Mouse (Mus musculus) adrenal gland, adult 8-10 months (tissue): ENCODE measurements at regions not wholly inside any gene's neighbourhood (a gene's known extent, or its start where the extent isn't known, plus 50 kb on each side); places are given as distances from the start of the nearest gene placed in this dataset.

ENCODE experiments used
- DNase-seq: peaks from one replicate; pipeline ENCODE4 v3.0.0; 2022

- DNase-seq, result no peak
Measured at GRCm38 (mm10) chr10:84093919-84094318, 346.5 kb downstream of the Nuak1 start.

GRCm38 (mm10) chr10:84097196-84097595, 343.2 kb downstream of the Nuak1 start:
- no peak for DNase-seq

- no peak for DNase-seq
Measured at GRCm38 (mm10) chr10:84103985-84104384, 336.4 kb downstream of the Nuak1 start.

GRCm38 (mm10) chr10:84104556-84104955, 335.8 kb downstream of the Nuak1 start:
- DNase-seq, result no peak

- DNase-seq, result no peak
Measured at GRCm38 (mm10) chr10:84109680-84110371, 330.6 kb downstream of the Nuak1 start.

- DNase-seq, result no peak
Measured at GRCm38 (mm10) chr10:84110372-84110985, 329.9 kb downstream of the Nuak1 start.

GRCm38 (mm10) chr10:84111502-84111901, 328.9 kb downstream of the Nuak1 start:
- DNase-seq, result no peak

GRCm38 (mm10) chr10:84111909-84112308, 328.5 kb downstream of the Nuak1 start:
- DNase-seq, result no peak

GRCm38 (mm10) chr10:84119952-84120550, 320.3 kb downstream of the Nuak1 start:
- DNase-seq, result no peak

- no peak for DNase-seq
Measured at GRCm38 (mm10) chr10:84137019-84137658, 303.3 kb downstream of the Nuak1 start.

- DNase-seq, result no peak
Measured at GRCm38 (mm10) chr10:84142741-84143454, 297.5 kb downstream of the Nuak1 start.

- no peak for DNase-seq
Measured at GRCm38 (mm10) chr10:84143674-84144343, 296.6 kb downstream of the Nuak1 start.

GRCm38 (mm10) chr10:84144344-84144687, 296.1 kb downstream of the Nuak1 start:
- no peak for DNase-seq

GRCm38 (mm10) chr10:84147305-84147984, 293.0 kb downstream of the Nuak1 start:
- no peak for DNase-seq

- no peak for DNase-seq
Measured at GRCm38 (mm10) chr10:84163752-84164151, 276.6 kb downstream of the Nuak1 start.

- no peak for DNase-seq
Measured at GRCm38 (mm10) chr10:84165832-84166567, 274.4 kb downstream of the Nuak1 start.

GRCm38 (mm10) chr10:84166568-84166905, 273.9 kb downstream of the Nuak1 start:
- peak; percentile 9 for DNase-seq

GRCm38 (mm10) chr10:84172828-84173321, 267.5 kb downstream of the Nuak1 start:
- peak; percentile 10 for DNase-seq

- no peak for DNase-seq
Measured at GRCm38 (mm10) chr10:84183239-84183638, 257.2 kb downstream of the Nuak1 start.

GRCm38 (mm10) chr10:84186466-84186865, 253.9 kb downstream of the Nuak1 start:
- DNase-seq, result no peak

- no peak for DNase-seq
Measured at GRCm38 (mm10) chr10:84199035-84199434, 241.4 kb downstream of the Nuak1 start.
